Mouse (Mus musculus) small intestine, adult 2 months (tissue): ENCODE results near the gene Hoxa9.

Experiments used
- CTCF ChIP-seq: fragments of 200-500 bp; IDR thresholded peaks from 2 replicates; pipeline ENCODE4 v1.5.1; 2012; ENCODE audit warnings: low read depth, mild to moderate bottlenecking, control low read depth, inconsistent platforms, low read length, moderate library complexity, mixed read lengths; ENCODE audit not compliant: insufficient replicate concordance, insufficient read length; ENCODE audit errors: extremely low read depth
- POLR2A ChIP-seq: fragments of 200-500 bp; IDR thresholded peaks from 2 replicates; pipeline ENCODE4 v1.6.1; 2012; ENCODE audit warnings: low read depth, mild to moderate bottlenecking, control low read depth, inconsistent platforms, low read length, moderate library complexity

DNA sequence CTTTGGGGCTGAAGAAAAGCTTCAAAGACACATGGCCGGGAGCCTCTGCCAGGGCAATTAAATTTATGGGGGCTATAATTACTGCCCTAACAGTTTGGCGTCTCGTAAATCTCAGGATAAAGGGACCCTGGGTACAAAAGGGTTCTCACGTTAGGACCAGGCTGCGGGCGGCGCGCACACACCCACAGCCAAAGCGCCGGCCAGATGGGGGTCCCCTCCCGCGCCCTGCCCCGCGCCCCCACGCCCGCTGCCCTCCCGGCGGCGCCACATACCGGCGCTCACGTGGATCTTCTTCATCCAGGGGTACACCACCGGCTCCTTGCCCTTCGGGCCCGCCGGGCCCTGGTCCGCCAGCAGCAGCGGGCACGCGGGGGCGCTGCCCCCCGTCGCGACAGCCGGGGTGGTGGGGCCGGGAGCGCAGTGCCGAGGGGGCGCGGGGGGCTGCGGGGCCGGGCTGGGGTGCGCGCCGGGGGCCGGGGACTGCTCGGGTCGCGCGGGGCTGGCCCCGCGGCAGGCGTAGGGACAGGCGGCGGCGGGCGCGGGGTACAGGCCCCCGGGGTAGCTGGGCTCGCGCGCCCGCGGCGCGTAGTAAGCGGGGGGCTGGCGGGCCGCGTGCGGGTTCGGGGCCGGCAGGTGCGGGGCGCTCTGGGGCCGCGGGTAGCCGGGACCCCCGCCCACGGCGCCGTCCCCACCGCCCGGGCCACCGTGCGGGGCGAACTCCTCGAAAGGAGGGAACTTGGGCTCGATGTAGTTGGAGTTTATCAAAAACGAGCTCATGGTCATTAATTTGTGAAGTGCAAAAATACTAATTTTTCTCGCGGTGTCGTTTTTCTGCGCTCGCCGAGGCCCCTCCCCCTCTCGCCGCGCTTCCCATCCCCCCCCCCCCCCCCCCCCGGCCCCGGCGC, 39.7 kb downstream of the Hoxa9 start, which contains the start of gene Hoxa4:
- TF ChIP-seq POLR2A (no peak), CTCF (no peak)
